Mouse (Mus musculus) inflammation-experienced regulatory T-cells, adult 16 weeks (primary cell): ENCODE measurements around the gene Olfr482. TPM values are rescaled to one million over a fixed set of nuclear protein-coding genes. Genes with fewer than 3 reads are reported as not detected.

ENCODE experiments used
- polyA plus RNA-seq: library from polyadenylated mRNA; unstranded; fragments of 100-300 nt; shearing (Covaris generic); gene quantifications from one replicate; pipeline ENCODE4 v1.2.1, GENCODE M21; 2017

The Olfr482 gene
- 0.16 TPM for polyA plus RNA-seq

DNA sequence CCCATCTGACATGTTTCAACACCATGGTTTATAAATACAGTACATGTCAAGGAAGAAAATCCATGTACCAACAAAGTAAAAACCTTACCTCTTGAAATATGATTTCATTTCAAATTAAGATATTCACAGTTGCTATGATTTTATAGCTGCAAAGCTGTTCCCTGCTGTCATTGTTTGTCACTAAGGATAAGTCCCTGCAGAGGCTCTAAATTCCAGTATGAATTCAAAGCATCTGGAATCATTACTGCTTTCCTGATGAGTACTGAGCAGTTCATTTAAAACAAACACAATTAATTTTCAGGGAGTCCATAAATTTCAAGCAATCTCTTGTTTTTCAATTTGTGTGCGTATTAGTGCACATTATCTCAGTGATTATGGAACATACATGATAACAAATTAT, at the start of gene Olfr482:
Olfr482 (minus strand) TSS at position 101 of the 400 bp plus-strand sequence.

DNA sequence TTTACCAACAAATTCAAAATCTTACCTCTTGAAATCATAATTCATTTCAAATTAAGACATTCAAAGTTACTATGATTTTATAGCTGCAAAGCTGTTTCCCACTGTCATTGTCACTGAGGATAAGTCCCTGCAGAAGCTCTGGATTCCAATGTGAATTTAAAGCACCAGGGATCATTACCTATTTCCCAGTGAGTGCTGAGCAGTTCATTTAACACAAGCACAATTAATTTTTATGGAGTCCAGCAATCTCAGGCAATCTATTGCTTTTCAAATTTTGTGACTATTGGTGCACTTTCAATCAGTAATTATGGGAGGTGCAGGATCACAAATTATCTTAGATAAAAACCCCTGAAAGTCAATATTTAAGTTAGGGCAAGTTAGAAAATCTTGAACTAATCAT, 30.0 kb upstream of the Olfr482 start, which contains the start of gene Olfr484:
Olfr484 (minus strand) TSS at position 101 of the 400 bp plus-strand sequence.

DNA sequence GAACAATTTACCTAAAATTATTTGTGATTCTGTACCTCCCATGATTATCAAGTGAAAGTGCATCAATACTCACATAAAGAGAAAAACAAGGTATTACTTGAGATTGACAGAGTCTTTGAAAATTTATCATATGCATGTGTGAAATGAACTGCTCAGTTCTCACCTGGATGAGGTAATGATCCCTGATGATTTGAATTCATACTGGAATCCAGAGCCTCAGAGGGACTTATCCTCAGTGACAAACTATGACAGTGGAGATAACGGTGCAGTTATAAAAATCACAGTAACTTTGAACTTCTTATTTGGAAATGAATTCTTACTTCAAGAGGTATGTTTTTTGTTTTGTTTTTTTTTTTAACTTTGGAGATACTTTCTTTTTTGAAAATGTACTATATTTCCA, 3.2 kb upstream of the Olfr482 start, which contains the start of gene Olfr483:
Olfr483 (plus strand) TSS at position 301 of the 400 bp plus-strand sequence.

DNA sequence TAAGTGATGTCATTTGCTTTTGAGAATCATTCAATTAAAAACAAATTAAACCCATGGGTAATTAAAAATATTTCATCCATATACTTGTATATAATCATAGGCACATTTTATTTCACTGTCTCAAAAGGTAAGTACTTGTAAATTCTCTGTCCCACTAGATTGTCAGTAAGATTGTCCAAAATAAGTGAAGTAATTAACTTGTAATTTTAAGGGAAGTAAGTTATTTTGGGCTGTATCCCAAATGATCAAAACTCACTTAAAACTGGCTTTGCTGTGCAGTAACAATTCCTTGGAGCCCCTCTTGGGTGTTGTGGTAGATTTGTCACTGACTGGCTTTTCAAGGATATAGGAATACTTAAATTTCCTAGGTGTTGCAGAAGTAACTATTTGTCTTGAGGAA, 17.8 kb downstream of the Olfr482 start, which contains the start of gene Olfr481:
Olfr481 (plus strand) TSS at position 301 of the 400 bp plus-strand sequence.

DNA sequence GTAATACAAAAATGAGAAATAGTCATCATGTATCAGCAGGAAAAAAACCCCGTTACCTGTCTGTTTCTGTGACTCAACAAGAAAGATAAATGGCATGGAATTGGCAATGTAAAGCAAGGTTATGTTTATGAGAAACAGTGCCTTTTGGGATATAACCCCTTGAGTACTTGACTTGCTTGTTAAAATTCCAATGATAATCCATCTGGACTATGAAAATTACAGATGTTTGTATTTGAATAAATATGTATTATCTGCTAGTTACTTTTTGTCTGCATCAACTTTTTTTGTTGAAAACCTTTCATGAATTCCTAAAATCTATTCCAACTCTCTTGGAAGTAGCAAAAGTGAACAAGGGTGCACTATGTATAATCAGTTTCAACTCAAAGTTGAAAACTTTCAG, 30.1 kb downstream of the Olfr482 start, which contains the start of gene Olfr480:
Olfr480 (minus strand) TSS at position 101 of the 400 bp plus-strand sequence.

DNA sequence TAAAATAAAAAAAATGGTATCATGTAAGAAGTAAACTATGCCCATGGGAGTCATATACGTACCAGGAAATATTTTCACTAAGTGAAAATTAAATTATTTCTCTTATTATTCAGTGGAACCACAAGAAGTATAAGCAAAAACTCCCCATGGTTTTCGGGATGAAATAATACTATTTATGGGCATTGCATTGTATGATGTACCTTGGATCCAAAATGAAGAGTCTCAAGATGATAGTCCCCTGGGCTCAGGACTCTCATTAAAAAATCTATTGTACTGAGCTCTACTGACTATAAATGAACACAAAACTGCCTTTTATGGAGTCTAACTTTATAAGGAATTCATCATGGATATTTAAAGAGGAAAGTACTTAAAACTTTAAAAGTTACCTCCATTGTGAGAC, 47.0 kb downstream of the Olfr482 start, which contains the start of gene Olfr479:
Olfr479 (plus strand) TSS at position 301 of the 400 bp plus-strand sequence.

Other genes with a start within 250 kb of the Olfr482 start
- gene Olfr472, start 199.7 kb downstream of the Olfr482 start, polyA plus RNA-seq: 0.07 TPM
- gene Olfr473, start 167.1 kb downstream of the Olfr482 start, polyA plus RNA-seq: not detected
- not detected for gene Olfr474, start 142.9 kb downstream of the Olfr482 start, polyA plus RNA-seq
- not detected for gene Olfr476, start 132.8 kb downstream of the Olfr482 start, polyA plus RNA-seq
- not detected for gene Olfr477, start 110.9 kb downstream of the Olfr482 start, polyA plus RNA-seq
- not detected for gene Olfr478, start 63.6 kb downstream of the Olfr482 start, polyA plus RNA-seq
- gene Olfr479, start 46.9 kb downstream of the Olfr482 start, polyA plus RNA-seq: not detected
- not detected for gene Olfr480, start 30.2 kb downstream of the Olfr482 start, polyA plus RNA-seq
- gene Olfr481, start 17.7 kb downstream of the Olfr482 start, polyA plus RNA-seq: not detected
- gene Olfr483, start 3.3 kb upstream of the Olfr482 start, polyA plus RNA-seq: not detected
- gene Olfr484, start 29.9 kb upstream of the Olfr482 start, polyA plus RNA-seq: not detected
- not detected for gene Olfr485, start 62.3 kb upstream of the Olfr482 start, polyA plus RNA-seq
- not detected for gene Olfr486, start 75.2 kb upstream of the Olfr482 start, polyA plus RNA-seq
- not detected for gene Olfr487, start 117.0 kb upstream of the Olfr482 start, polyA plus RNA-seq
- gene Olfr488, start 160.8 kb upstream of the Olfr482 start, polyA plus RNA-seq: not detected
- gene Olfr490, start 191.3 kb upstream of the Olfr482 start, polyA plus RNA-seq: not detected
- not detected for gene Olfr491, start 215.9 kb upstream of the Olfr482 start, polyA plus RNA-seq
- gene Olfr492, start 226.1 kb upstream of the Olfr482 start, polyA plus RNA-seq: not detected
- not detected for gene Olfr493, start 249.4 kb upstream of the Olfr482 start, polyA plus RNA-seq